ENCODE assay signal across 10 mouse cellular contexts in the genomic region with DNA sequence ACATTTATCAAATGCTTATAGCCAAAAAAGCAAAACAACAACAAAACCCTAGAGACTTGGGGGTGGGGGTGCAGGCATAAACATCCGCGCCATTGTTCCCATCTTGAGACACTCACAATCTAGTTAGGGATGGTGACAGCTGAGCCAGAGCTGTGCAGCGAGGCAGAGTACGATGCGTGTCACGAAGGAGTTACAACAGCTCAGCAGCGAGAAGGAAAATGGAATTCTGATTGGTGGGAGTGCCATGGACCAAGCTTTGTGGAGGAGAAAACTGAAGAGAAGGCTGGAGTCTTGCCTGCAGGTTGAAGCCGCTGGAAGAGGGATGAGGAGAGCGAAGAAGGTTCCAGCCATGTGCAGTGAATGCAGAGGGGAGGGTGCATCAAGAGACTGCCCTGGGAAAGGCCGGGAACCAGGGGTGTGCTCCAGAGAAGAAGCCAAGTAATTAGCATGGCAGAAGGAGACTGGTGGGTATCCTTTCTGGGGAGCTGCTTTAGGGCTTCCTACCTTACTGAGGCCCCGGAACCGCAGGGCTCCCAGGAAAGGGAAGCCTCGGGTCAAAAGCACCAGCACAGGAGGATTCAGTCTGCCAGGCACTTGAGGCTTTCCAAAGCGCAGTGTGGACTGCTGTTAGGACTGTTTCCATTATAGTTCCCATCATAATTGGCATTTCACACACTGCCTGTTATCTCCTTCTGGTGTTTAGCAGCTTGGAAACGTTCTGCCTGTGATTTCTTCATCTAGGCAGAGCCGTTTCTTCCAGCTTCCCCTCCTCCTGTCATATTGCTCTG.
A peak's percentile ranks its signal among the peaks of the same experiment; 100 is the strongest.
DNase-seq lines count a peak whose midpoint lies in the region; ATAC-seq and TF ChIP-seq lines count a peak whose summit lies in the region.
"Had no signal": no experiment of that assay in that cellular context is flagged by ENCODE, and none has a peak within 500 bp of the region (broad histone marks: within the 10 kb centered on the region; RNA-seq: fewer than 3 reads in every experiment).

No protein-coding gene starts in this region.

- H3K27me3 ChIP-seq in forebrain, embryonic 12.5 days, result no peaks in the 10 kb centered on the region
- no peaks in the 10 kb centered on the region for H3K27me3 ChIP-seq in midbrain, postnatal 0 days (ENCODE audit: insufficient read depth, low read length)
- no peaks in the 10 kb centered on the region for H3K27me3 ChIP-seq in stomach, postnatal 0 days (ENCODE audit: control insufficient read depth, insufficient read depth, low read length)
- H3K27me3 ChIP-seq: liver, embryonic 15.5 days had no signal

- no peak for TF ChIP-seq EP300 in stomach, postnatal 0 days (optimal IDR thresholded peaks at IDR 0.05)

- no peak overlapping the region for H3K4me3 ChIP-seq in forebrain, embryonic 12.5 days (replicated peaks)
- H3K4me3 ChIP-seq in midbrain, postnatal 0 days (ENCODE audit: low read depth, low read length), result peak overlapping the region; percentile 10
- H3K4me3 ChIP-seq in stomach, postnatal 0 days (ENCODE audit: low read depth, low read length), result no peak overlapping the region
- H3K4me3 ChIP-seq: liver, embryonic 15.5 days had no signal

- DNase-seq in brain, embryonic 14.5 days (ENCODE audit: low read depth), result peak; percentile 91
- peak; percentile 44 to 49 for DNase-seq in layer of hippocampus, postnatal 10 days (ENCODE audit: low spot score in 2 of 2)
- DNase-seq in midbrain, postnatal 0 days (ENCODE audit: low spot score), result peak; percentile 66
- no peak for DNase-seq in kidney, postnatal 10 days
- no peak for DNase-seq in B cell, adult 2 months
- no peak for DNase-seq in kidney, postnatal 25 days
- no peak for DNase-seq in stomach, postnatal 0 days (ENCODE audit: low spot score)
- DNase-seq: adrenal gland, postnatal 25 days had no signal

- no peak for TF ChIP-seq POLR2A in brain, embryonic 14.5 days (IDR thresholded peaks at IDR 0.05; ENCODE audit: borderline replicate concordance, extremely low read depth, insufficient read depth, insufficient read length, poor library complexity, severe bottlenecking)

- H3K4me1 ChIP-seq in forebrain, embryonic 12.5 days, result peaks cover 9% of the 10 kb centered on the region
- peaks cover 14% of the 10 kb centered on the region for H3K4me1 ChIP-seq in midbrain, postnatal 0 days (ENCODE audit: insufficient read depth, low read length)
- H3K4me1 ChIP-seq in stomach, postnatal 0 days (replicated peaks; ENCODE audit: control insufficient read depth, insufficient read depth), result no peaks in the 10 kb centered on the region
- H3K4me1 ChIP-seq: liver, embryonic 15.5 days had no signal

- peak; percentile 68 for ATAC-seq in forebrain, embryonic 12.5 days (ENCODE audit: low FRiP score)
- ATAC-seq in midbrain, postnatal 0 days (ENCODE audit: low FRiP score), result peak; percentile 63
- no peak for ATAC-seq in stomach, postnatal 0 days (ENCODE audit: low FRiP score, low TSS enrichment)

- peak overlapping the region; percentile 10; the same call in 1 of the 2 replicates for H3K4me2 ChIP-seq in forebrain, embryonic 12.5 days
- peak overlapping the region; percentile 36 for H3K4me2 ChIP-seq in midbrain, postnatal 0 days (ENCODE audit: low read depth, low read length, poor library complexity, severe bottlenecking)
- no peak overlapping the region for H3K4me2 ChIP-seq in stomach, postnatal 0 days (replicated peaks; ENCODE audit: low read depth)
- H3K4me2 ChIP-seq: liver, embryonic 15.5 days had no signal

- 41% methylated on average over 16 of the region's 16 CpGs for WGBS in forebrain, embryonic 12.5 days
- 17% methylated on average over 16 of the region's 16 CpGs for WGBS in midbrain, postnatal 0 days
- WGBS in stomach, postnatal 0 days, result 61% methylated on average over 16 of the region's 16 CpGs

- H3K9me3 ChIP-seq in forebrain, embryonic 12.5 days, result no peaks in the 10 kb centered on the region
- no peaks in the 10 kb centered on the region for H3K9me3 ChIP-seq in midbrain, postnatal 0 days (ENCODE audit: low read length)
- H3K9me3 ChIP-seq in stomach, postnatal 0 days (ENCODE audit: control insufficient read depth, low read length), result no peaks in the 10 kb centered on the region
- H3K9me3 ChIP-seq: liver, embryonic 15.5 days had no signal

- peak overlapping the region; percentile 77 for H3K27ac ChIP-seq in forebrain, embryonic 12.5 days
- H3K27ac ChIP-seq in midbrain, postnatal 0 days (ENCODE audit: low read depth, low read length), result peak overlapping the region; percentile 79
- H3K27ac ChIP-seq in stomach, postnatal 0 days (replicated peaks), result no peak overlapping the region
- H3K27ac ChIP-seq: liver, embryonic 15.5 days had no signal

- no peak for TF ChIP-seq CTCF in brain, embryonic 14.5 days (IDR thresholded peaks at IDR 0.05; ENCODE audit: borderline replicate concordance, extremely low read depth, insufficient read depth, insufficient read length)
- no peak for TF ChIP-seq CTCF in midbrain, postnatal 0 days (IDR thresholded peaks at IDR 0.05)
- no peak for TF ChIP-seq CTCF in stomach, postnatal 0 days (IDR thresholded peaks at IDR 0.05; ENCODE audit: low read depth)

- no peaks in the 10 kb centered on the region for H3K36me3 ChIP-seq in forebrain, embryonic 12.5 days (replicated peaks)
- H3K36me3 ChIP-seq in midbrain, postnatal 0 days (ENCODE audit: insufficient read depth, low read length), result no peaks in the 10 kb centered on the region
- no peaks in the 10 kb centered on the region for H3K36me3 ChIP-seq in stomach, postnatal 0 days (ENCODE audit: control insufficient read depth, insufficient read depth, low read length)
- H3K36me3 ChIP-seq: liver, embryonic 15.5 days had no signal

- H3K9ac ChIP-seq in forebrain, embryonic 12.5 days, result no peak overlapping the region
- peak overlapping the region; percentile 36; the same call in 1 of the 2 replicates for H3K9ac ChIP-seq in midbrain, postnatal 0 days (replicated peaks; ENCODE audit: low read length, poor library complexity, severe bottlenecking)
- H3K9ac ChIP-seq in stomach, postnatal 0 days (ENCODE audit: low read length), result no peak overlapping the region
- H3K9ac ChIP-seq: liver, embryonic 15.5 days had no signal

Comparison
In these comparisons a context has a peak if more than half of its experiments do, and no peak if none do; other contexts are left out.
1. DNase-seq: peak in brain, embryonic 14.5 days (single experiment), layer of hippocampus, postnatal 10 days (2 of 2) and midbrain, postnatal 0 days (single experiment); none in kidney, postnatal 10 days (single experiment), B cell, adult 2 months (0 of 2), kidney, postnatal 25 days (0 of 2) and stomach, postnatal 0 days (single experiment).